19 mouse cellular contexts compared by ENCODE assay signal in the genomic region with DNA sequence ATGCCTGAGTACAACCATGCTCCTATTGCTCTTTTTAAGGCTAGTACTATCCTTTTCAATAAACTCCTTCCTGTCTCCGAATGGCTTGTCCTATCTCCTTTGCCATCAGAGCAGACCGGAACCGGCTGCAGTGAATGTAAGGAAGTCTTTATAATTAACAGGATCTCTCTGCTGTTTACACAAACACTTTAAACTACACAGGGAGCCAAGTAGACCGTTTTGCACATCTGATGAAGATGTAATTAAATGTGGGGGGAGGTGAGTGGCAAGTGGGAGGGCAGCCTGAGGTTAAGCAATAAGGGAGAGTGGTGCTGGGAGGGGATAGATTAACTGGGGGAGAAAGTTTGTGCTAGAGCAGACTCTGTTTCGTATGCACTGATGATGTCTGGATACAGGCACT.
A peak's percentile ranks its signal among the peaks of the same experiment; 100 is the strongest.
DNase-seq lines count a peak whose midpoint lies in the region; ATAC-seq and TF ChIP-seq lines count a peak whose summit lies in the region.
"Had no signal": no experiment of that assay in that cellular context is flagged by ENCODE, and none has a peak within 500 bp of the region (broad histone marks: within the 10 kb centered on the region; RNA-seq: fewer than 3 reads in every experiment).

No protein-coding gene starts in this region.

- no peaks in the 10 kb centered on the region for H3K27me3 ChIP-seq in kidney, embryonic 16.5 days (ENCODE audit: insufficient read depth, low read length)
- H3K27me3 ChIP-seq in hindbrain, embryonic 13.5 days, result no peaks in the 10 kb centered on the region
- no peaks in the 10 kb centered on the region for H3K27me3 ChIP-seq in midbrain, embryonic 14.5 days (ENCODE audit: control insufficient read depth, insufficient read depth, low read length)
- H3K27me3 ChIP-seq: embryonic facial prominence, embryonic 13.5 days; hindbrain, embryonic 15.5 days; liver, embryonic 12.5 days had no signal

- H3K4me2 ChIP-seq in kidney, embryonic 16.5 days (replicated peaks; ENCODE audit: low read depth, low read length), result no peak overlapping the region
- H3K4me2 ChIP-seq in hindbrain, embryonic 13.5 days, result no peak overlapping the region
- H3K4me2 ChIP-seq in midbrain, embryonic 14.5 days (ENCODE audit: low read length), result no peak overlapping the region
- H3K4me2 ChIP-seq: embryonic facial prominence, embryonic 13.5 days; hindbrain, embryonic 15.5 days; liver, embryonic 12.5 days had no signal

- peak; percentile 94 for DNase-seq in heart, adult 11 months
- no peak for DNase-seq in heart, postnatal 36 days
- no peak for DNase-seq in kidney, adult 11 months
- DNase-seq in lung, adult 2 months, result peak; percentile 4
- DNase-seq in lung, postnatal 36 days, result peak; percentile 57
- no peak for DNase-seq in midbrain, embryonic 14.5 days
- DNase-seq: adrenal gland, adult 8-10 months; cerebellum, adult 11 months; cerebellum, postnatal 25 days; forebrain, postnatal 0 days; right cerebral cortex, adult 18-20 months had no signal

- no peaks in the 10 kb centered on the region for H3K36me3 ChIP-seq in kidney, embryonic 16.5 days (ENCODE audit: insufficient read depth, low read length)
- no peaks in the 10 kb centered on the region for H3K36me3 ChIP-seq in hindbrain, embryonic 13.5 days
- no peaks in the 10 kb centered on the region for H3K36me3 ChIP-seq in midbrain, embryonic 14.5 days (ENCODE audit: control insufficient read depth, insufficient read depth, low read length)
- H3K36me3 ChIP-seq: embryonic facial prominence, embryonic 13.5 days; hindbrain, embryonic 15.5 days; liver, embryonic 12.5 days had no signal

- peaks cover 15% of the 10 kb centered on the region for H3K4me1 ChIP-seq in kidney, embryonic 16.5 days (ENCODE audit: insufficient read depth, low read length)
- peaks cover 5% of the 10 kb centered on the region; the same call in 1 of the 2 replicates for H3K4me1 ChIP-seq in lung, adult 2 months (ENCODE audit: control insufficient read depth, insufficient read depth, low read length)
- H3K4me1 ChIP-seq in hindbrain, embryonic 13.5 days (replicated peaks), result 0 out of 2 replicates have a peak, but pooled peaks cover 4% of the 10 kb centered on the region
- no peaks in the 10 kb centered on the region for H3K4me1 ChIP-seq in midbrain, embryonic 14.5 days (ENCODE audit: control insufficient read depth, insufficient read depth, low read length)
- H3K4me1 ChIP-seq: liver, embryonic 12.5 days had no signal

- intact Hi-C loops in heart, postnatal 36 days (cut with DNase I), result loop anchor here (5.0 kb wide), 2 partner anchors 136 to 161 kb away; no protein-coding TSS in a partner anchor

- WGBS in kidney, embryonic 16.5 days, result 11% methylated on average over 5 of the region's 5 CpGs
- 9% methylated on average over 5 of the region's 5 CpGs for WGBS in lung, adult 2 months
- 61% methylated on average over 5 of the region's 5 CpGs for WGBS in hindbrain, embryonic 13.5 days
- 57% methylated on average over 5 of the region's 5 CpGs for WGBS in midbrain, embryonic 14.5 days

- TF ChIP-seq CTCF in lung, adult 2 months (IDR thresholded peaks at IDR 0.05; ENCODE audit: insufficient read depth, low read length), result no peak

- TF ChIP-seq POLR2A in lung, adult 2 months (IDR thresholded peaks at IDR 0.05; ENCODE audit: borderline replicate concordance, extremely low read depth, low read depth, low read length), result no peak

- H3K9me3 ChIP-seq in kidney, embryonic 16.5 days (ENCODE audit: low read length), result no peaks in the 10 kb centered on the region
- H3K9me3 ChIP-seq in hindbrain, embryonic 13.5 days, result no peaks in the 10 kb centered on the region
- H3K9me3 ChIP-seq in midbrain, embryonic 14.5 days (ENCODE audit: control insufficient read depth, low read length), result no peaks in the 10 kb centered on the region
- H3K9me3 ChIP-seq: embryonic facial prominence, embryonic 13.5 days; hindbrain, embryonic 15.5 days; liver, embryonic 12.5 days had no signal

- H3K4me3 ChIP-seq in kidney, embryonic 16.5 days (ENCODE audit: low read length), result no peak overlapping the region
- no peak overlapping the region for H3K4me3 ChIP-seq in lung, adult 2 months (replicated peaks; ENCODE audit: extremely low read depth, low read depth, low read length)
- H3K4me3 ChIP-seq in hindbrain, embryonic 13.5 days, result no peak overlapping the region
- H3K4me3 ChIP-seq in midbrain, embryonic 14.5 days (replicated peaks; ENCODE audit: low read depth, low read length), result no peak overlapping the region
- H3K4me3 ChIP-seq: embryonic facial prominence, embryonic 13.5 days; hindbrain, embryonic 15.5 days; left cerebral cortex, adult 2 months; liver, embryonic 12.5 days had no signal

- peak overlapping the region; percentile 62; the same call in 1 of the 2 replicates for H3K27ac ChIP-seq in kidney, embryonic 16.5 days (ENCODE audit: low read length)
- no peak overlapping the region for H3K27ac ChIP-seq in hindbrain, embryonic 13.5 days
- no peak overlapping the region for H3K27ac ChIP-seq in midbrain, embryonic 14.5 days (replicated peaks; ENCODE audit: low read depth, low read length)
- H3K27ac ChIP-seq: embryonic facial prominence, embryonic 13.5 days; hindbrain, embryonic 15.5 days; left cerebral cortex, adult 2 months; liver, embryonic 12.5 days had no signal

- ATAC-seq in kidney, embryonic 16.5 days (ENCODE audit: low FRiP score, low TSS enrichment), result peak; percentile 75
- ATAC-seq in hindbrain, embryonic 13.5 days (ENCODE audit: low FRiP score), result no peak
- no peak for ATAC-seq in midbrain, embryonic 14.5 days (ENCODE audit: low FRiP score, low TSS enrichment)
- ATAC-seq: forebrain, postnatal 0 days; intestine, embryonic 16.5 days; liver, embryonic 12.5 days; midbrain, embryonic 16.5 days had no signal

- H3K9ac ChIP-seq in kidney, embryonic 16.5 days (replicated peaks; ENCODE audit: low read length), result no peak overlapping the region
- H3K9ac ChIP-seq in hindbrain, embryonic 13.5 days, result no peak overlapping the region
- H3K9ac ChIP-seq in midbrain, embryonic 14.5 days (replicated peaks; ENCODE audit: low read length), result no peak overlapping the region
- H3K9ac ChIP-seq: embryonic facial prominence, embryonic 13.5 days; forebrain, postnatal 0 days; hindbrain, embryonic 15.5 days; liver, embryonic 12.5 days had no signal

Comparison
In these comparisons a context has a peak if more than half of its experiments do, and no peak if none do; other contexts are left out.
1. DNase-seq: peak in heart, adult 11 months (single experiment), lung, adult 2 months (single experiment) and lung, postnatal 36 days (single experiment); none in heart, postnatal 36 days (0 of 2), kidney, adult 11 months (single experiment) and midbrain, embryonic 14.5 days (single experiment).